Mouse (Mus musculus): Measurements from ENCODE around the gene Adamts6. TPM values are rescaled to one million over a fixed set of nuclear protein-coding genes. Genes with fewer than 3 reads are reported as not detected.

The Adamts6 gene
- polyA plus RNA-seq, 1 experiment from 2014 or later, result 3.7 TPM

DNA sequence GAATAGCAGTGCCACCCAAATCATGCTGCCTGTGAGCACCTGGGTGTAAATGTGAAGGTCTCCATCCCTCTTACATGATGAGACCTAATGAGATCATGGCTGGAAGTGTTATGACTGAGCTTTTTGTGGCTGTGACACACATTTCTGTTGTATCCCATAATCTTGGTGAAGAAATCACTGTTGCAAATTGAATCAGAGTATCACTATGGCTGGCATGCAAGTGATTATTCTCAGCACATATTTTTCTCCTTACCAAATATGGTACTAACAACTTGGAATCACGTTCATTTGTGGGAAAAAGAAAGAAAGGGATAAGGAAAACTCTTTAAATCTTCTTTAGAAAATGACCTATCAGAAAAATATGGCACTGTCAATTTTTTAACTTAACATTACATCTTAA, 180.4 kb downstream of the Adamts6 start:
- H3K4me3 ChIP-seq, result no peak overlapping the region
- no peaks in the 10 kb centered on the region for H3K27me3 ChIP-seq (replicated peaks)
- no peaks in the 10 kb centered on the region for H3K9me3 ChIP-seq
- ATAC-seq (ENCODE audit: extremely low read depth, insufficient number of reproducible peaks, low FRiP score, low TSS enrichment), result no peak
- no peak overlapping the region for H3K27ac ChIP-seq (replicated peaks)
- H3K9ac ChIP-seq, result no peak overlapping the region
- no peak overlapping the region for H3K4me2 ChIP-seq
- no peaks in the 10 kb centered on the region for H3K4me1 ChIP-seq
- 72% methylated on average over 1 of the region's 1 CpGs for WGBS
- H3K36me3 ChIP-seq, result peaks cover 22% of the 10 kb centered on the region

DNA sequence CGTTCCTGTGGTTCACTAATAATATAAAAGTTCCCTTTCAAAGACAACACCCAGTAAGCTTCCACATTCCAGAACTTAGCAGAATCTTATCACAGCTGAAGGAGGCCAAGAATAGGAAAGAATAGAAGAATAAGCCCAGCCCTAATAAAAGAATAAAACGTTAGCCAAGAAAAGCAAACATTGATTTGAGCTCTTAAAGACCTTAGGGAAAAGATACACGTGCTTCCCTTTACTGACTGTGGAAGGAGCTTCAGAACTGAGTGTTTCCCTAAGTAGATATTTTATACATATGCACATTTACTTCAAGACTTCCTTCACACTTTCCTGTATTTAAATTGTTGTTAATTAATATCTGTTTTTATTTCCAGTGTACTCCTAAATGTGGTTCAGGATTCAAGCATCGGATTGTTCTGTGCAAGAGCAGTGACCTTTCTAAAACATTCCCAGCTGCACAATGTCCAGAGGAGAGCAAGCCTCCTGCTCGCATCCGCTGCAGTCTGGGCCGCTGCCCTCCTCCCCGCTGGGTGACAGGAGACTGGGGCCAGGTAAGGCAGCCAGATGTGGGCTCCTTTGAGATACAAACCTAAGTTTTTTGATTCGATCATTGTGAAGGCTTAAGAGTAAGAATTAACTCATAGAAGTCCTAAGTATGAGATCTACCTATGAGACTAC, 188.8 kb downstream of the Adamts6 start:
- no peak for ATAC-seq (ENCODE audit: extremely low read depth, insufficient number of reproducible peaks, low FRiP score, low TSS enrichment)
- H3K36me3 ChIP-seq, result peaks cover 48% of the 10 kb centered on the region
- H3K27me3 ChIP-seq (replicated peaks), result no peaks in the 10 kb centered on the region
- H3K4me1 ChIP-seq, result peaks cover 16% of the 10 kb centered on the region
- WGBS, result 60% methylated on average over 9 of the region's 9 CpGs
- no peaks in the 10 kb centered on the region for H3K9me3 ChIP-seq
- H3K9ac ChIP-seq, result no peak overlapping the region
- peak overlapping the region; percentile 48; the same call in 1 of the 2 replicates for H3K27ac ChIP-seq (replicated peaks)
- H3K4me3 ChIP-seq, result no peak overlapping the region
- H3K4me2 ChIP-seq, result no peak overlapping the region

DNA sequence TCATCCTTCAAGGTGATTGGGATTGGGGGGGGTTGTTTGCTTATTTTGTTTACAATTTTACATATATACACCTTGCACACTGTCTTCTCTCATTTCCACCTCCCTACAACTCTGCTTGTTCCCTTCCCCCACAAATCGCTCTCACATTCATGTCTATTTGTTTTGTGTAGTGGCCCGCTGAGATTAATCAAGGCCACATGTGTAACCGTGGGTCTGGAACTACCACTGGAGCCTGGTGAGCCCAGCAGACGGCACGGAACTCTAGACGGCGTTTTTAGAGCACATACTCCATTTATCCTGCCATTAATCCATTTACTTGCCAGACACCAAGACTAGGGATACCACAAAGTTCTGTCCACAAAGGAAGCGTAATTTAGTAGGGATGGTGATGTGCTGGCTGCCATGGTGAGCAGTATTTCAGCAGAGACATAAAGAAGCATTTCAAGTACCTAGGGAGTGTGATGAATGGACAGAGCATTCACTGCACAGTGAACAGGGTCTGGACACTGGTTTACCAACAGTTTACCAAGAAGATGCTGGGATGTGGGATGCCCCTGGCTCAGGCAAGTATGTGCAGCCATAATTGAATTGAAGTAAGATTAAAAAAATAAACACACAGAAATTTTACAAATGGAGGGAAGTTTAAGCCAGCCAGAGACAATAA, 194.9 kb downstream of the Adamts6 start:
- 78% methylated on average over 8 of the region's 8 CpGs for WGBS
- Histone ChIP-seq H3K4me3 (no peak overlapping the region), H3K4me1 (peaks cover 9% of the 10 kb centered on the region; the same call in 1 of the 2 replicates), H3K36me3 (peaks cover 35% of the 10 kb centered on the region), H3K4me2 (no peak overlapping the region), H3K9ac (no peak overlapping the region), H3K27me3 (replicated peaks) (no peaks in the 10 kb centered on the region), H3K9me3 (no peaks in the 10 kb centered on the region), H3K27ac (replicated peaks) (no peak overlapping the region)
- ATAC-seq (ENCODE audit: extremely low read depth, insufficient number of reproducible peaks, low FRiP score, low TSS enrichment), result no peak

DNA sequence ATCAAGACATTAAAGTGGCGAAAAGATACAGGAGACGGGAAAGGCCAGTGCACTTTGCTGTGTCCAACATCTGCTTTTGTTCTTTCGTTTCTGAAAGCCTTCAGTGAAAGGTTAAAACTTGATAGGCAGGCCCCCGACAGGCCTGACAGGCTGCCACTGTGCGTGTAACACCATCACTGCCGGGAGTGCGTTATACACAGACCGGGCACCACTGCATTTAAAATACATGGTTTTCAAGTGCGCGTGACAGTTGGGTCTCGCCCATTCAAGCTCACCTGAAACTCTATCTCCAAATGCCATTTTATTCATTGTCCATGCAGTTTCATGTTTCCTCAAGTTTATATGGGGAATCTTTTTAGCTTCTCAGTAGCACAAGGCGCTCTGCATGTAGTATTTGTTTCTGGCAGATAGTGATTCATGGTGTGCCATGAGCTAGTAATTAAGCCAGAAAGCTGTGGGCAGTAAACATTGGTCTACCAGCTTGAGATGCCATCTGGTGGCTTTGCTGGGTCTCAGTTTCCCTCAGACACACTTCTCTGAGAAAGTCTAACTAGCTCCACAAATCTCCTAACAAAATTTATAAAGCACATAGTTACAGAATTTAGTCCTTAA, 195.6 kb downstream of the Adamts6 start:
- Histone ChIP-seq H3K27ac (replicated peaks) (no peak overlapping the region), H3K9ac (no peak overlapping the region), H3K4me2 (no peak overlapping the region), H3K9me3 (no peaks in the 10 kb centered on the region), H3K4me3 (no peak overlapping the region), H3K4me1 (peaks cover 9% of the 10 kb centered on the region; the same call in 1 of the 2 replicates), H3K27me3 (replicated peaks) (no peaks in the 10 kb centered on the region), H3K36me3 (peaks cover 31% of the 10 kb centered on the region)
- WGBS, result 68% methylated on average over 12 of the region's 12 CpGs
- ATAC-seq (ENCODE audit: extremely low read depth, insufficient number of reproducible peaks, low FRiP score, low TSS enrichment), result no peak

DNA sequence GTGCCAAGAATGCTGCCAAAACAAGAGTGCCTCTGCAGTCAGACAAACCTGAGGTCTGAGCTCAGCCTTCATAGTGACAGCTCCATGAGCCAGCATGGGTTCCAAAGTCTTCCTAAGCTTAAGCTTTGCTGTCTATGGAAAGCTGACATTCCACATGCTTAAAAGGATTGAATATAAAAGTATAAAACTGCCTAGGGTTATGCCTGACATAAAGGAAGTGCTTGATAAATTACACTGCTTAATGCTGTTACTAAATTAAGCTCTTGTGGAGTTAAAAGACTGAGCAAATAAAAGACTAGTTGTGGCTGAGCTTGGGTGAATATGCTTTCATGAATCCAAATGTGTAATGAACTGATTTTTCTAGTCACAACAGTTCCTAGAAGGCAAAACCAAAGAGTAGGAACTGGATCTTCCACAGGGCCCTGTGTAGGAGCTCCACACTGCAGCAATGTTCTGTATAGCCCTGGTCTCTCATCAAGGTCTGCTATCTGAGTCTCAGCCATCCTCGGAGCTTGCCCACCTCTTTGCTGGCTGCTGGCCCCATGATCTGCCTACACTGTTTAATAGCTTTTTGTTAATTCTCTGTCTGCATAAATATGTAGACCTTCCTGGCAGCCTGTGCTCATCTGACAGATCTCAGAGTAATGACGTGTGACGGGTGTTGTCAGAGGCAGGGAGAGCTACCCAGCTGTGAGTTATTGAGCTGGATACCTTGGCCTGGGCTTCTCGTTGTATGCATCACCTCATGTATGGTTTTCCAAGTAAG, 203.6 kb downstream of the Adamts6 start:
- WGBS, result 72% methylated on average over 4 of the region's 4 CpGs
- Histone ChIP-seq H3K4me1 (peaks cover 42% of the 10 kb centered on the region), H3K36me3 (peaks cover 21% of the 10 kb centered on the region), H3K27ac (replicated peaks) (peak overlapping the region; percentile 56), H3K4me3 (no peak overlapping the region), H3K9me3 (no peaks in the 10 kb centered on the region), H3K4me2 (no peak overlapping the region), H3K27me3 (replicated peaks) (no peaks in the 10 kb centered on the region), H3K9ac (peak overlapping the region; percentile 33; the same call in 1 of the 2 replicates)
- ATAC-seq (ENCODE audit: extremely low read depth, insufficient number of reproducible peaks, low FRiP score, low TSS enrichment), result no peak

DNA sequence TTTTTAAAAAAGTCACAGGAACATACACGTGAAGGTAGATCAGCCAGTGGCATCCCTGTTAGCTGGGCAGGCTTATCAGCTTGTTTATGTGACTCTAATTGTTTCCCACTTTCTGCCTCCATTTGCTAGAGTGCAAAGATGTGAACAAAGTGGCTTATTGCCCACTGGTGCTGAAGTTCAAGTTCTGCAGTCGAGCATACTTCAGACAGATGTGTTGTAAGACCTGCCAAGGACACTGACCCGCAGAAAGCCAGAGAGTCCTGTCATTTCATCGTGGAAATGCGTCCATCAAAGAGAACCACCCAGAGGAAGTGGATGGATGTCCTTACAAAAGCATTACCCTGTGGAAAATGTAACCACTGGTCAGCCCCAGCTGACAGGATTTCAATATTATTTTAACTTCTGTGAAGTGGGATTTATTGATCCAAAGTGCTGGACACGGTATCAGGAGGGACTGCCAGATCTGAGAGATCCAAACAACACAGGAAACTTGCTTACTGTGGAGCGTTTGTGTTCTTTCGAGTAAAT, 205.9 kb downstream of the Adamts6 start:
- no peaks in the 10 kb centered on the region for H3K27me3 ChIP-seq (replicated peaks)
- H3K36me3 ChIP-seq, result peaks cover 21% of the 10 kb centered on the region
- H3K9ac ChIP-seq, result no peak overlapping the region
- H3K27ac ChIP-seq (replicated peaks), result peak overlapping the region; percentile 36; the same call in 1 of the 2 replicates
- 49% methylated on average over 8 of the region's 8 CpGs for WGBS
- no peak for ATAC-seq (ENCODE audit: extremely low read depth, insufficient number of reproducible peaks, low FRiP score, low TSS enrichment)
- no peak overlapping the region for H3K4me2 ChIP-seq
- no peak overlapping the region for H3K4me3 ChIP-seq
- peaks cover 42% of the 10 kb centered on the region for H3K4me1 ChIP-seq
- no peaks in the 10 kb centered on the region for H3K9me3 ChIP-seq

DNA sequence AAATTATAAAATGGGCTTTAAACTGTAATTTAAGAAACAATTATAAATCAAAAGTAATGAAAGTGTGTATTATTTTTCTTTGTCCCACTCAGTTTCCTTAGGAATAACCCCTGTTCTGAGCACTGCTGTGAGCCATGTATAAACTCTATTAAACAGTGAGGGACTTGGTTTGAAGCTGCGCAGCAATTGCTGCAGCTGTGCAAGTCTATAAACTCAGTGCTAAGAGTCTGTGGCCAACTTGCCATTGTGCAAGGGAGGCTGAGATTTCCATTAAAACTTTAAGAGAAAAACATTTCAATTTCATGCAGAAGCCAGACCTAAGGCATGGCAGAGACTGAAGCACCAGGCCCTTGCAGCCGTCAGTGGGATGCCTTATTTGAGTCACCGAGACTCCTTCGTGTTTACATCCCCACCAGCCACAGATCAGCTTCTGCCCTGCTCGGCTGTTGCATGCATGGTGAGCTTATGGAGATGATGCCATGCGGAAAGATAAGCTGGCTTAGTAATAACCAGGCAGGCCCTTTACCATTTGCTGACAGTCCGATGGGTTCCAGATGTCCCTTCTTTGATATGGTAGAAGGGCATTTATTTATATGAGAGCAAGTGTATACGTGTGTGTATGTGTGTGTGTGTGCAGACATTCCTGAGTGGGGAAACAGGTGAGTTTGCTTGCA, 206.7 kb downstream of the Adamts6 start:
- peaks cover 42% of the 10 kb centered on the region for H3K4me1 ChIP-seq
- peak overlapping the region; percentile 40 for H3K27ac ChIP-seq (replicated peaks)
- no peaks in the 10 kb centered on the region for H3K27me3 ChIP-seq (replicated peaks)
- H3K4me2 ChIP-seq, result no peak overlapping the region
- H3K36me3 ChIP-seq, result peaks cover 21% of the 10 kb centered on the region
- 37% methylated on average over 8 of the region's 8 CpGs for WGBS
- no peak for ATAC-seq (ENCODE audit: extremely low read depth, insufficient number of reproducible peaks, low FRiP score, low TSS enrichment)
- no peak overlapping the region for H3K4me3 ChIP-seq
- H3K9me3 ChIP-seq, result no peaks in the 10 kb centered on the region
- no peak overlapping the region for H3K9ac ChIP-seq

DNA sequence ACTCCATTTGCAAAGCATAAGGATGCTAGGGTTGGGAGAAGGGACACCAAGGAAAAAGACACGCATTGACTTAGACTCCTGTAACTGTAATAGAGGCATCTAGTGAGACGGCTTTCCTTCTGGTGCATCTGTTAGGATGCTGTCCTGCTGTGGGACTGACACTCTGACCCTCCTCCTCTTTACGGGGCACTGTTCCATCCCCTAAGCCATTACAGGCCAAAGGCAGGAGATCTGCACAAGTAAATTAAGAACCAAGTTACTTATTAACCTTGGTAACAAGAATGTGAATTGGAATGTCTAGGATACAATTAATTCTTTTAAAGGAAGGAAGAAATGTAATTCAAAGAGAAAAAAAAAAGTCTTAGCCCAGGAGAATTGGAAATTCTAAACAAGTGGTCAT, 210.0 kb downstream of the Adamts6 start:
- Histone ChIP-seq H3K4me3 (no peak overlapping the region), H3K27ac (replicated peaks) (no peak overlapping the region), H3K36me3 (peaks cover 21% of the 10 kb centered on the region), H3K4me2 (no peak overlapping the region), H3K9ac (no peak overlapping the region), H3K4me1 (peaks cover 21% of the 10 kb centered on the region), H3K27me3 (replicated peaks) (no peaks in the 10 kb centered on the region), H3K9me3 (no peaks in the 10 kb centered on the region)
- ATAC-seq (ENCODE audit: extremely low read depth, insufficient number of reproducible peaks, low FRiP score, low TSS enrichment), result no peak
- WGBS, result 87% methylated on average over 3 of the region's 3 CpGs

DNA sequence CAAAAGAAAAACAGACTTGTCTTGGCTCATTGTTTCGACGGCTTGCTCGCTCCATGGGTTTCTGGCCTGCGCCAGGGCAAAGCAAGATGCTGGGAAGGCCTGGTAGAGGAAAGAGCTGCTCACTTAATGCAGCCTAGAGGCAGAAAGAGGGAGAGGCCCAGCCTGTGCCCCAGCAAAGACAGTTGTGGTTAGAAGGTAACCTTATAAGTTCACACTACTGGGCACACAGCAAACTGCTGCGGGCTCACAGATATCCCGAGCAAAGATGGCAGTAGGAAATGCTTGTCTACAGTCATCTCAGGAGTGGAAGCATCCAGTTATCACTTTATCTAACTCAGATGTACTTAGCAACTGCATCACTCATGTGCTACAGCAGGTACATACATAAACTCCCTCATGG, 211.0 kb downstream of the Adamts6 start:
- Histone ChIP-seq H3K9ac (no peak overlapping the region), H3K36me3 (peaks cover 19% of the 10 kb centered on the region), H3K4me1 (peaks cover 11% of the 10 kb centered on the region), H3K27ac (replicated peaks) (no peak overlapping the region), H3K4me2 (no peak overlapping the region), H3K27me3 (replicated peaks) (no peaks in the 10 kb centered on the region), H3K4me3 (no peak overlapping the region), H3K9me3 (no peaks in the 10 kb centered on the region)
- no peak for ATAC-seq (ENCODE audit: extremely low read depth, insufficient number of reproducible peaks, low FRiP score, low TSS enrichment)
- WGBS, result 93% methylated on average over 6 of the region's 6 CpGs

DNA sequence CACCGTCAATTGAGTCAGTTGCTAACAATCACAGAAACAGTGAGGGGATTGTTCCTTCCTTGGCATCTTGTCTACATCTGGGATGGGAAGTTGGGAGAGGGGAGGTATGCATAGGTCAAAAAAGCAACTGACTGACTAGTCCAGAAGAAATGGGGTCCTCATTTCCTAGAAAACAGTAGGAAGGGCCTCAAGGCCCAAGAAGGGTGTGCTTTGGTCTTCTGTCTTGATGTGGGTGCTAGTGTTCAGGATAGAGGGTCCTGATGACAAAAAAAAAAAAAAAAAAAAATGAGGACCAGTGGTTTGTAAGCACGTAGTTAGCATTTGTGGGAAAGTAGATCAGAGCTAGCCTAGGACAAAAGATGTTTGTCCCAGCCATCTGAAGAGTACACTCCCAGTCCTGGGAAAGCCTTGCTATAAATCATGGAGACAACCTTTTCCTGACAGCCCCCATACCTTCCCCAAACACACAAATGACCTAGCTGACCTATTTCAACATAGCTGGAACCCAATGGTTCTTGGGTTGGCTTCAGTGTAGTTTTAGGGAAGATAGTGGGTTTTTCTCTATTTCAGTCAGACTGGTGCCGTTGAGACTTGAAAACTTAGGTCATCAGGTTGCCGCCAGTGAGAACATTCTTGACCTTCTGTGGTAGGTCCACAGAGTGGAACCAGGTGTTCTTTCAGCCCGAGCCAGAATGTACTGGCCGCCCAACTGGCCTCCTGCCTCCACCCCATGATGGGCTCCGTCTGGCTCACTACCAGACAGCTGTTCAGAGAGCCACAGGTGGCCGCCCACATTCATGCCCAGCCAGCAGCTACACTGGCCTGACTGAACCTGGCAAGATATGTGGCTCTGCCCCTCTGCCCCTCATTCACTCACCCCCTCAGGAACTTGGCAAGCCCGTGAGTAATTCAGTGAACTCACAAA, 211.7 kb downstream of the Adamts6 start:
- no peak for ATAC-seq (ENCODE audit: extremely low read depth, insufficient number of reproducible peaks, low FRiP score, low TSS enrichment)

More for the DNA sequence above, 211.7 kb downstream of the Adamts6 start:
- H3K4me1 ChIP-seq, result peaks cover 6% of the 10 kb centered on the region
- peaks cover 15% of the 10 kb centered on the region for H3K36me3 ChIP-seq
- H3K9me3 ChIP-seq, result no peaks in the 10 kb centered on the region
- WGBS, result 77% methylated on average over 9 of the region's 9 CpGs
- no peaks in the 10 kb centered on the region for H3K27me3 ChIP-seq (replicated peaks)
- no peak overlapping the region for H3K4me3 ChIP-seq
- H3K4me2 ChIP-seq, result no peak overlapping the region
- H3K9ac ChIP-seq, result no peak overlapping the region
- no peak overlapping the region for H3K27ac ChIP-seq (replicated peaks)

Measured in heart, embryonic 13.5 days (tissue).